Mouse (Mus musculus): ENCODE results near the gene Kalrn. TPM values are rescaled to one million over a fixed set of nuclear protein-coding genes. Genes with fewer than 3 reads are reported as not detected.

The Kalrn gene
- polyA plus RNA-seq, 1 experiment from 2014 or later = 14.4 TPM

DNA sequence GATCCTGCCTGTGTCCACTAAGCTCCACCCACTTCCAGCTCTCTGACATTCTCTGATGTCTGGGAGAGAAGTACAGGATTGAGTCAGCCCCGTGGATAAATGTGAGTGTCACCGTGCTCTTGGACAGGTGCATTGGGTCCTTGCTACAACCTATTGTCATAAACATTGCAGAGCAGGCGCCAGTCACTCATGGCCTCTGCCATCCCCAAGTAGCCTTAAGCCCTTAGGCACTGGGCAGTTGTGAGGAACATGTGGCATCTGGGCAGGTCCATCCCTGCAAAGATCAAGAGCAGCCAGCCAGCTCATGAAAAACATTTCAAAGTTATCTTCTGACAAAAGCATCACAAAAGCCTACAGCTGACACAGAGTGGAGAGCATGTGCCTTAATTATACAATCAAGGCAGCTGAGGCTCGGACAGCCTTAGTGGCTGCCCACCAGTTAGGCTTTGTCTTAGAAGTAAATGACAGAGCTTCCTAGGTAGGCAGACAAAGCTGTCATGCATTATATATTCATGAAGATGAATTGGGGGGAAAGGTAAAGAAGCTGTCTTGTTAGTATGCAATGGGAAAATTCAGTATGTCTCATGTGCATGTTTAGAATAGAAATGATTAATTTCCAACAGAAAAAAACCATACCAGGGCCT lies 319.2 kb downstream of the Kalrn start:
- no peaks in the 10 kb centered on the region for H3K36me3 ChIP-seq
- WGBS = 77% methylated on average over 4 of the region's 4 CpGs

DNA sequence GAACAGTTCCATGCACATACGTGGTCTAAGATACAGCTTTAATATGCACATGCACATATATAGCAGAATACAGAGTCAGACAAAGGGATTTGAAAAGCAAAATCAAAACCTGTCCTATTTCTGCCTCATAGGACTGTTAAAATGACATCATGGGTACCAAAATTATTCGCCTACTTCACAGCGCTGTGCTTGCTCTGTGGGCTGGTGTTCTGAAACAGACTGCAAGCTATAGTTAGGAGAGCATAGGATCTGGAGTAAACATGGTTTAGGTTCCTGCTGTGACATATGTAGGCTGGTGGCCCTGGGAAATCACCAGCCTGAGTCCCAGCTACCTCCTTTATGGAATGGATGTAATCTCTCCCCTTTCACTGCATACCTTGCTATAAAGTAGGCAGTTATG lies 320.7 kb downstream of the Kalrn start:
- WGBS = 95% methylated on average over 3 of the region's 3 CpGs
- no peak overlapping the region for H3K9ac ChIP-seq
- no peak overlapping the region for H3K4me3 ChIP-seq (replicated peaks)
- no peak overlapping the region for H3K4me2 ChIP-seq (replicated peaks)
- H3K27ac ChIP-seq = no peak overlapping the region
- H3K27me3 ChIP-seq (replicated peaks) = no peaks in the 10 kb centered on the region
- ATAC-seq = no peak
- H3K36me3 ChIP-seq = no peaks in the 10 kb centered on the region
- no peaks in the 10 kb centered on the region for H3K9me3 ChIP-seq
- no peaks in the 10 kb centered on the region for H3K4me1 ChIP-seq (replicated peaks)

More for the DNA sequence above, 319.2 kb downstream of the Kalrn start:
- no peak overlapping the region for H3K4me3 ChIP-seq (replicated peaks)
- H3K27me3 ChIP-seq (replicated peaks) = no peaks in the 10 kb centered on the region
- no peak overlapping the region for H3K4me2 ChIP-seq (replicated peaks)
- H3K9me3 ChIP-seq = no peaks in the 10 kb centered on the region
- no peak overlapping the region for H3K27ac ChIP-seq
- no peak overlapping the region for H3K9ac ChIP-seq
- H3K4me1 ChIP-seq (replicated peaks) = no peaks in the 10 kb centered on the region
- no peak for ATAC-seq

DNA sequence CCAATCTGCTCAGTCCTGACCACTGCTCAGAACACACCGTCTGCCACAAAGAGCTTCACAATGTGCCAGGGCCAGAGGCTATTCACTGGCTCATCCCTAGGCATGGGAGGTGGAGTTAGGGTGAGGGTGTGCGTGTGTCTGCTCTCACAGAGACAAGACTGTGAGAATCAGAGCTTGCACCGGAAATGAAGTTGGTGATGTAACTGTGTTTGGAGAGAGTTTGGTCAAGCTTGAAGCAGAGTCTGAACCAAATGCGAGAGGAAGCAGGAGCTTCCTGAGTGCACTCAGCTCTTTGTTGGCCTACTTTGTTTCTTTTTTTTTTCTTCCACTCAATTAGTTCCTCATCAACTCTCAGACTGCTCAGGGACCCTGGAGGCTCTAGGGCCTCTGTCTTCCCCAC lies 325.1 kb downstream of the Kalrn start:
- Histone ChIP-seq H3K4me2 (replicated peaks) (no peak overlapping the region), H3K36me3 (no peaks in the 10 kb centered on the region), H3K4me1 (replicated peaks) (no peaks in the 10 kb centered on the region), H3K9ac (no peak overlapping the region), H3K4me3 (replicated peaks) (no peak overlapping the region), H3K9me3 (no peaks in the 10 kb centered on the region), H3K27ac (no peak overlapping the region), H3K27me3 (replicated peaks) (no peaks in the 10 kb centered on the region)
- ATAC-seq = no peak
- WGBS = 71% methylated on average over 4 of the region's 4 CpGs

DNA sequence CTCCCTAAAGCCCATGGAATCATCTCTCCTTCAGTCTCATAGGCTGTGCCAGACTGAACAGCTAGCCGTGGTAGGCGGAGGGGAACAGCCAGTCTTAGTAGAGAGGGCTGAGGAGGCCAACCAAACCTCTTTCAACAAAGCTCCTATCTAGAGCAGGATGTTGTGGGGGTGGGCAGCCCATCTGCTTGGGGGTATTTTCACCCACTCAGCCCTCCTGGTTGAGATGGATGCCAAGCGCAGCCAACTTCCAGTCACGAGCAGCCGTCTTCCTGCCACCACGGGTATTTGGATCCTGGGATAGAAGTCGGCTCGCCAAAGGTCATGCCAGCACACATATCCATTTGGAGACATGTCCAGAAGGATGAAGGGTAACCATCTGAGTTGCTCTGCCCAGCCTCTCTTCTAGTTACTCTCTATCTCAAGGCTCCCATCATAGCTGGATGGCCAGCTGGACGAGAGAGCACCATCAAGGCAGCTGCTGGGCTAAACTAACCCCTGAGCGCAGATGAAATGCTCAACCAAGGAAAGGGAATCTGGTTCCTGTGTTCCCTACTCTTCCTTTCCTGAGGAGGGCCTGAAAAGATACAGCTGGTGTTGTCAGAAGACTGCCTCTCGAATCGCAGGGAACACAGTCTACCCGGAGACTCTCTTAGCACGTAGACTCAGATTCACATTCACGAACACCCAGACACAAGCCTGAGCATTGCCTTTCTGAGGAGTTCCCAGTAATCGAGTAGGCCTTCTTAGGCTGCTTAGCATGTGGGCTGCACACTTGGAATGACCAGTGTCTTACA lies 331.2 kb downstream of the Kalrn start:
- no peaks in the 10 kb centered on the region for H3K36me3 ChIP-seq
- H3K4me3 ChIP-seq (replicated peaks) = no peak overlapping the region
- H3K9ac ChIP-seq = no peak overlapping the region
- no peaks in the 10 kb centered on the region for H3K9me3 ChIP-seq
- H3K4me1 ChIP-seq (replicated peaks) = no peaks in the 10 kb centered on the region
- H3K27me3 ChIP-seq (replicated peaks) = no peaks in the 10 kb centered on the region
- no peak overlapping the region for H3K4me2 ChIP-seq (replicated peaks)
- ATAC-seq = no peak
- no peak overlapping the region for H3K27ac ChIP-seq
- 80% methylated on average over 16 of the region's 16 CpGs for WGBS

DNA sequence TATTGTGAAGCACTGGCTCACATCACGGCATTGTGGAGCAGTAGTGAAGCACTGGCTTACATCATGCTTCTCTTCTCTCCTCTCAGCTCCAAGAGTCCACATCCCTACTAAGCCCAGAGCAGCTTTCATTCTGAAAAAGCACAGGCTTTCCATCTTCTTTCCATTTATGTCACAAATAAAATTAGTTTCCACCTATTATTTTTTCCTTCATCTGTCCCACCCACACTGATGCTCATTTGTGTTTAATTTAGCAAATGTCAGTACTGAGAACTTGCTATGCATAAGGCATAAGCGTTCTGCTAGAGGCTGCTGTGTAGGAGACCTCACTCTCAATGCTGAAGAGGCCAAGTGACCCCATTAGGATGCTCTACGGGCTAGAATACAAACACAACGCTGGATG lies 333.7 kb downstream of the Kalrn start:
- no peak overlapping the region for H3K4me2 ChIP-seq (replicated peaks)
- WGBS = 80% methylated on average over 4 of the region's 4 CpGs
- no peak overlapping the region for H3K9ac ChIP-seq
- H3K9me3 ChIP-seq = no peaks in the 10 kb centered on the region
- no peaks in the 10 kb centered on the region for H3K4me1 ChIP-seq (replicated peaks)
- H3K36me3 ChIP-seq = no peaks in the 10 kb centered on the region; the same call in 1 of the 2 replicates
- no peak overlapping the region for H3K4me3 ChIP-seq (replicated peaks)
- ATAC-seq = no peak
- H3K27ac ChIP-seq = no peak overlapping the region
- H3K27me3 ChIP-seq (replicated peaks) = no peaks in the 10 kb centered on the region

DNA sequence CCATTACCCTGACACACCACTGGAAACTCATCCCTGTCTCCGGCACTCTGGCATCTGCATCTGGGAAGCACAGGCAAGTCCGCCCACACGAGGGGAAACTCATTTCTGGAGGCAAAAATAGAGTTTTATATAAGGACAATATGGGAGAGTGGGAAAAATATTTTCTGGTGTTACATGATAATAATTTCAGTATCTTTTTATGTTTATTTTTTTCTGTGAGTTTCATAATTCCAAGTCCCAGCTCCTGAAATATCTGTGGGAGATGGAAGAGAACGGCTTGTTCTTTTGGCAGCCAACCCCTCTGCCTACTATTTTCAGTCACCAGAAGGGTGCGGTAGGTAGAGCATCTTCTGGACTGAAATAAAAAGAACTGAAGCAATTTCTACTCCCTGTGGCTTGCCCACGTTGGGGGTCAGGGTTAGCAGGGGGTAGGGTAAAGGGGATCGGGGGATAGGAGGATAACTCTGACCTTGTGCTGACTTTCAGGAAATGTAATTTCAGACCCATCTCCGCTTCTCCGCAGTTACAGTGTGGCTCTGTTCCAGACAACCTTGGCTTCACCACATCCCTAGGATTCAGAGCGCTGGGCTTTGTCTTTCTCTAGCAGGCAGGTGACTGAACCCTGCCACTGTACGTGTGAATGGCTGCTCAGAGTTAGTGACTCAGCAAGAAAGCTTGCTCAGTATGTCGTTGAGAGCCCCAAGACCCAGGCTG lies 336.3 kb downstream of the Kalrn start:
- Histone ChIP-seq H3K4me3 (replicated peaks) (no peak overlapping the region), H3K27me3 (replicated peaks) (no peaks in the 10 kb centered on the region), H3K36me3 (peaks cover 2% of the 10 kb centered on the region; the same call in 1 of the 2 replicates), H3K4me2 (replicated peaks) (no peak overlapping the region), H3K9ac (no peak overlapping the region), H3K9me3 (no peaks in the 10 kb centered on the region), H3K27ac (no peak overlapping the region), H3K4me1 (replicated peaks) (no peaks in the 10 kb centered on the region)
- no peak for ATAC-seq
- 70% methylated on average over 12 of the region's 12 CpGs for whole genome bisulfite sequencing

DNA sequence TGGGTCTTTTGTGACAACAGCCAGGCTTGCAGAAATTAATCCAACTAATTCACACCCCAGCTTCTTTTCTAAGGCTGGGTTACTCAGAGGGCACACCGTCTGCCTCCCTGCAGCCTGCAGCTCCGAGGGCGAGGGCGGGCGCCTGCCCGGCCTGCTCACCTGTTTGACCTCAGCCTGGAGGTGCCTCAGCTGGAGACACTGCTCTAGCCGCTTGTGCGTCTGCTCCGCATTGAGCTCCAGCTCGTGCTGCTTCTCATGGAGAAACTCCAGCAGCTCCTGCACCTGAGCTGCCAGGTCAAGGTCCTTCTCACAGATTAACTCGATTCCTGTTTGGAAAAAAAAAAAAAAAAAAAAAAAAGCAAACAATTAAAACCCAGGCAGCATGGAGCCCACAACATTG lies 338.2 kb downstream of the Kalrn start:
- no peaks in the 10 kb centered on the region for H3K4me1 ChIP-seq (replicated peaks)
- 70% methylated on average over 11 of the region's 11 CpGs for WGBS
- no peaks in the 10 kb centered on the region for H3K9me3 ChIP-seq
- no peak overlapping the region for H3K4me3 ChIP-seq (replicated peaks)
- no peak for ATAC-seq
- peaks cover 2% of the 10 kb centered on the region; the same call in 1 of the 2 replicates for H3K36me3 ChIP-seq
- H3K27me3 ChIP-seq (replicated peaks) = no peaks in the 10 kb centered on the region
- H3K27ac ChIP-seq = no peak overlapping the region
- no peak overlapping the region for H3K4me2 ChIP-seq (replicated peaks)
- H3K9ac ChIP-seq = no peak overlapping the region

DNA sequence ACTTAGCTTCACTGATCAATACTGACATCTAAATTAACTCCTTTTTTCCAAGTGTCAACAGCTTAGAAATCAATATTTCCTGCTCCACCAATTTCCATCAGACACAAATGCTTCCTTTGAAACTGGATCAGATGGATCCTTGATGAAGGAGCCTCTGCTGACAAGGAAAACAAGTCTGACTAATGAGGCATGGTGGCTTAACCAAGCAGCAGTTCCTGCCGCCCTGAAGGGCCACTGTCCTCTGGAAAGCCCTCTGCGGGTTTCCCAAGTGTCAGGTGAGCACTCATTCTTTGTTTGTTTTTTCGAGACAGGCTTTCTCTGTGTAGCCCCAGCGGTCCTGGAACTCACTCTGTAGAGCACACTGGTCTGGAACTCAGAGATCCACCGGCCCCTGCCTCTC lies 341.4 kb downstream of the Kalrn start:
- Histone ChIP-seq H3K27ac (no peak overlapping the region), H3K4me3 (replicated peaks) (no peak overlapping the region), H3K4me2 (replicated peaks) (no peak overlapping the region), H3K4me1 (replicated peaks) (no peaks in the 10 kb centered on the region), H3K9me3 (no peaks in the 10 kb centered on the region), H3K27me3 (replicated peaks) (no peaks in the 10 kb centered on the region), H3K36me3 (peaks cover 2% of the 10 kb centered on the region; the same call in 1 of the 2 replicates), H3K9ac (no peak overlapping the region)
- 42% methylated on average over 5 of the region's 5 CpGs for WGBS
- no peak for ATAC-seq

DNA sequence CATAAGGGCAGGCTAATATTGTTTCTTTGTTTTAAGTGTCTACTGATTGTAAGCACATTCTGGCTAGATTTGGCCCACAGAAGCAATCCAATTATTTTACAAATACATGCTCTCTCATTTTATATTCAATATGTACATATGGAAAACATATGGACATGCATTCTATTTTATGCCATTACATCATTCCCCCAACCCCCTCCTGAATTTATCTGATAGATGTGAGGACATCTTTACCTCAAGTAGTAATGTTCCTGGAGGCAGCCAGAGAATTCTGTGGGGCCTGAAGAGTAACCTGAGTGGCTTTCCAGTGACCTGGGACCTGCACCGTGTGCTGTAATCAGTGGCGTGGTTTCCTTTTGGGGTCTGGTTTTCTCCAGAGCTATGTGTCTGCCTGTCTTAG lies 342.2 kb downstream of the Kalrn start:
- H3K9me3 ChIP-seq = no peaks in the 10 kb centered on the region
- 63% methylated on average over 2 of the region's 2 CpGs for WGBS

DNA sequence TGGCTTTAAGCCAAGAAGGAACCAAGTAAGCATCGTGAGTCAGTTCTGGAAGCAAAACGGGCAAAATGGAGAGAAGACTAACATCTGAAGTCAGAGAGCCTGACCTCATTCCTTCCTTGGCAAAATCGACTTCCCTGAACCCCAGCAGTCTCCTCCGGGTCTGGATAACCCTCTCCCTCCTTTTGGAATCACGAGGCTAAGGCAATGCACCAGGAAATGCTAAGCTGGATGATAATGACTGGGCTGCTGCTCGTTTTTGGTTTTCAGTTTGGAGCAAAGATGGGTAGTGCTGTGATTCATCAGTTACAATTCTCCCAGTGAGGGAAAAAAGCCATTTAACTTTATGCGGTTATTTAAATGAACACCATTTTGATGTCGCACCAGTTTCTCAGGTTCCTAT lies 344.0 kb downstream of the Kalrn start:
- Histone ChIP-seq H3K4me3 (replicated peaks) (no peak overlapping the region), H3K4me2 (replicated peaks) (no peak overlapping the region), H3K9ac (no peak overlapping the region), H3K27ac (no peak overlapping the region), H3K36me3 (peaks cover under 1% of the 10 kb centered on the region; the same call in 1 of the 2 replicates), H3K27me3 (replicated peaks) (no peaks in the 10 kb centered on the region), H3K4me1 (replicated peaks) (no peaks in the 10 kb centered on the region), H3K9me3 (no peaks in the 10 kb centered on the region)
- 71% methylated on average over 8 of the region's 8 CpGs for WGBS
- ATAC-seq = no peak

More for the DNA sequence above, 342.2 kb downstream of the Kalrn start:
- H3K4me3 ChIP-seq (replicated peaks) = no peak overlapping the region
- H3K9ac ChIP-seq = no peak overlapping the region
- no peak for ATAC-seq
- no peaks in the 10 kb centered on the region for H3K4me1 ChIP-seq (replicated peaks)
- H3K4me2 ChIP-seq (replicated peaks) = no peak overlapping the region
- H3K27ac ChIP-seq = no peak overlapping the region
- H3K27me3 ChIP-seq (replicated peaks) = no peaks in the 10 kb centered on the region
- H3K36me3 ChIP-seq = peaks cover 2% of the 10 kb centered on the region; the same call in 1 of the 2 replicates

DNA sequence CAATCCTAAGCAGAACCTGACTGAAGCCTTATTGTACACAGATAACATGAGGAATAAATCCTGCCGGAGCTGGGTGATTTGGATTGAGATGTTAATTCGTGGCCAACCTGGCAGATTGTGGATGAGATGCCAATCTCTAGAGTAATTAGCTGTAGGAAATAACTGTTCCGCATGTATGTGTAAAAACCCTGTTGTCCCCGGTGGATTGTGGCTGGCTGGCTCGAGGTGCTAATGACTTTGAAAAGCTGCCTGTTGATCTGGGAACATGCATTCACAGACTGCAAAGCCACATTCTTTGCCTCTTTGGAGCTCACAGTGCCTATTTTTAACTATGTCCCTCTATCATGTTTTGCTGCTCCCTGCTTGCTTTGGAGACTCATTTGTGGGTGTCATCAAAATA lies 344.7 kb downstream of the Kalrn start:
- Histone ChIP-seq H3K4me3 (replicated peaks) (no peak overlapping the region), H3K27me3 (replicated peaks) (no peaks in the 10 kb centered on the region), H3K4me1 (replicated peaks) (no peaks in the 10 kb centered on the region), H3K9ac (no peak overlapping the region), H3K27ac (no peak overlapping the region), H3K9me3 (no peaks in the 10 kb centered on the region), H3K36me3 (no peaks in the 10 kb centered on the region), H3K4me2 (replicated peaks) (no peak overlapping the region)
- 61% methylated on average over 5 of the region's 5 CpGs for WGBS
- no peak for ATAC-seq

DNA sequence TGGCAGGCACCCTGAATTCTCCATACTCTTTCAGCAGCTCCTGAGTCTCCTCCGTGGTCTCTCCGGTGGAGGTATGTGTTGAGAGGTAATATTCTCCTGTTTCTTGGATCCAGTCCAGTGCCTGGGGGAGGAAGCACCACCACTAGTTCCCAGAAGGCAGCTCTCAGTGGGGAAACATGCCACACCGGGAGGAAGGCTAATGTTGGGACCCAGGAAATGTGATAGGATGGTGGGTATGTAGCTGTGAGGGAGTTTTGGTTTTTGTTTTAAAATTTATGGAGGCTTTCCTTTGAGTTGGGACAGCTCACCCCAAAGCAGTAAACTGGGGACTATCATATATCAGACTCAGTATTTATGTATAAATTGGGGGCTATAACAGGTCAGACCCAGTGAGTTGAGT lies 361.2 kb downstream of the Kalrn start:
- H3K36me3 ChIP-seq = no peaks in the 10 kb centered on the region
- no peaks in the 10 kb centered on the region for H3K27me3 ChIP-seq (replicated peaks)
- no peak overlapping the region for H3K9ac ChIP-seq
- ATAC-seq = no peak
- no peak overlapping the region for H3K4me3 ChIP-seq (replicated peaks)
- no peaks in the 10 kb centered on the region for H3K4me1 ChIP-seq (replicated peaks)
- no peaks in the 10 kb centered on the region for H3K9me3 ChIP-seq
- no peak overlapping the region for H3K27ac ChIP-seq
- H3K4me2 ChIP-seq (replicated peaks) = no peak overlapping the region
- 78% methylated on average over 3 of the region's 3 CpGs for WGBS
